Mouse (Mus musculus) CH12.LX (cell line): ENCODE measurements around the gene Msi1. TPM values are rescaled to one million over a fixed set of nuclear protein-coding genes. Genes with fewer than 3 reads are reported as not detected.

Source experiments
- DNase-seq: peaks from one replicate; pipeline ENCODE4 v3.0.0-alpha.2; 2013; ENCODE audit errors: extremely low read depth
- H3K27ac ChIP-seq: 2 replicates; pipeline ENCODE4 v1.5.1; 2012; ENCODE audit warnings: low read depth, mild to moderate bottlenecking, control low read depth, moderate library complexity; ENCODE audit not compliant: insufficient read depth
- H3K27me3 ChIP-seq: replicated peaks from 2 replicates; pipeline ENCODE3; 2012; ENCODE audit warnings: inconsistent platforms
- H3K36me3 ChIP-seq, 2 experiments: replicated peaks in 1 of 2; 2 replicates each; pipeline versions ENCODE3 to v1.6.1; 2012; ENCODE audit warnings: inconsistent platforms in 1 of 2, low read length in 1 of 2, mild to moderate bottlenecking in 1 of 2, mixed read lengths in 1 of 2, moderate library complexity in 1 of 2; ENCODE audit not compliant: control insufficient read depth in 1 of 2, insufficient read depth in 1 of 2
- H3K4me1 ChIP-seq, 2 experiments: 2 replicates each; pipeline ENCODE4 v1.6.1; 2012; ENCODE audit warnings: inconsistent platforms in 1 of 2, moderate library complexity in 1 of 2; ENCODE audit not compliant: insufficient read depth in 2 of 2, control insufficient read depth in 1 of 2
- H3K4me2 ChIP-seq: 2 replicates; pipeline ENCODE4 v1.6.1; 2012; ENCODE audit warnings: low read depth, mild to moderate bottlenecking, control low read depth; ENCODE audit not compliant: poor library complexity, insufficient read depth, severe bottlenecking
- H3K4me3 ChIP-seq, 3 experiments: fragments of 150-350 bp in 1 of 3; sonication (generic) in 1 of 3; replicated peaks in 1 of 3; 2 replicates each; pipeline versions ENCODE3 to v1.5.1; 2011 to 2012; ENCODE audit warnings: low read depth in 2 of 3, low read length in 2 of 3, mild to moderate bottlenecking in 2 of 3, moderate library complexity in 2 of 3, control low read depth in 1 of 3, improper control_type of control experiment in 1 of 3, inconsistent platforms in 1 of 3, mixed read lengths in 1 of 3; ENCODE audit not compliant: poor library complexity in 1 of 3
- H3K79me2 ChIP-seq: replicated peaks from 2 replicates; pipeline ENCODE4 v1.6.1; 2012; ENCODE audit warnings: mild to moderate bottlenecking, moderate library complexity; ENCODE audit not compliant: control insufficient read depth, poor library complexity, insufficient read depth, severe bottlenecking; ENCODE audit errors: extremely low read depth
- H3K9ac ChIP-seq: 2 replicates; pipeline ENCODE4 v1.6.1; 2012; ENCODE audit warnings: low read depth, mild to moderate bottlenecking, control low read depth, moderate library complexity; ENCODE audit not compliant: insufficient read depth
- H3K9me3 ChIP-seq: replicated peaks from 2 replicates; pipeline ENCODE3; 2012; ENCODE audit warnings: low read length, inconsistent platforms, mixed read lengths
- ETS1 ChIP-seq: conservative IDR thresholded peaks from 2 replicates; pipeline ENCODE4 v1.6.1; 2012; ENCODE audit warnings: low read depth, mild to moderate bottlenecking, inconsistent platforms, low read length, improper control_type of control experiment, moderate library complexity
- HCFC1 ChIP-seq: IDR thresholded peaks from 2 replicates; pipeline ENCODE4 v1.6.1; 2012; ENCODE audit warnings: low read depth, mild to moderate bottlenecking, inconsistent platforms, low read length, improper control_type of control experiment
- JUN ChIP-seq: IDR thresholded peaks from 2 replicates; pipeline ENCODE4 v1.6.1; 2011; ENCODE audit warnings: low read depth, mild to moderate bottlenecking, low read length, improper control_type of control experiment, moderate library complexity; ENCODE audit not compliant: insufficient read depth
- KAT2A ChIP-seq: IDR thresholded peaks from 2 replicates; pipeline ENCODE4 v1.6.1; 2012; ENCODE audit warnings: low read length, improper control_type of control experiment, inconsistent platforms; ENCODE audit not compliant: insufficient replicate concordance
- MAFK ChIP-seq: IDR thresholded peaks from 2 replicates; pipeline ENCODE4 v1.6.1; 2011; ENCODE audit warnings: low read length, improper control_type of control experiment; ENCODE audit not compliant: insufficient replicate concordance
- MAX ChIP-seq: IDR thresholded peaks from 2 replicates; pipeline ENCODE4 v1.6.1; 2011; ENCODE audit warnings: low read length, improper control_type of control experiment
- MEF2A ChIP-seq: IDR thresholded peaks from 2 replicates; pipeline ENCODE4 v1.6.1; 2014; ENCODE audit warnings: low read depth, mild to moderate bottlenecking, inconsistent platforms, low read length, improper control_type of control experiment, borderline replicate concordance
- NELFE ChIP-seq: IDR thresholded peaks from 2 replicates; pipeline ENCODE4 v1.6.1; 2011; ENCODE audit warnings: low read depth, low read length, improper control_type of control experiment
- POLR2A ChIP-seq: IDR thresholded peaks from 2 replicates; pipeline ENCODE4 v1.6.1; 2011; ENCODE audit warnings: low read depth, mild to moderate bottlenecking, improper control_type of control experiment, low read length
- POLR2AphosphoS2 ChIP-seq: IDR thresholded peaks from 2 replicates; pipeline ENCODE4 v1.6.1; 2011; ENCODE audit warnings: low read depth, low read length, improper control_type of control experiment
- RAD21 ChIP-seq: IDR thresholded peaks from 2 replicates; pipeline ENCODE4 v1.6.1; 2011; ENCODE audit warnings: low read depth, mild to moderate bottlenecking, low read length, improper control_type of control experiment, moderate library complexity
- SMC3 ChIP-seq: IDR thresholded peaks from 2 replicates; pipeline ENCODE4 v1.6.1; 2011; ENCODE audit warnings: low read depth, low read length, improper control_type of control experiment
- TBP ChIP-seq: conservative IDR thresholded peaks from 2 replicates; pipeline ENCODE4 v1.6.1; 2011; ENCODE audit warnings: low read depth, low read length, improper control_type of control experiment
- TCF12 ChIP-seq: IDR thresholded peaks from 2 replicates; pipeline ENCODE4 v1.6.1; 2014; ENCODE audit warnings: low read depth, mild to moderate bottlenecking, inconsistent platforms, low read length, improper control_type of control experiment
- UBTF ChIP-seq: IDR thresholded peaks from 2 replicates; pipeline ENCODE4 v1.6.1; 2012; ENCODE audit warnings: low read depth, mild to moderate bottlenecking, inconsistent platforms, low read length, improper control_type of control experiment, moderate library complexity
- USF2 ChIP-seq: conservative IDR thresholded peaks from 2 replicates; pipeline ENCODE4 v1.6.1; 2011; ENCODE audit warnings: low read depth, low read length, improper control_type of control experiment
- dilution Hi-C: fragments of 300-500 bp; cut with MboI; formaldehyde crosslinking; loops from 2 replicates; pipeline ENCODE4 v1.14.3; 2020; ENCODE audit warnings: low sequenced_read_pairs; ENCODE audit not compliant: extremely low pct_unique_long_range_greater_than_20kb, extremely low pct_ligation_motif_present
- in situ Hi-C: fragments of 300-500 bp; cut with MboI; formaldehyde crosslinking; loops from 3 replicates; pipeline ENCODE4 v1.14.3; 2019; ENCODE audit warnings: low sequenced_read_pairs, low pct_ligation_motif_present, low pct_unique_long_range_greater_than_20kb, mixed read lengths
- polyA plus RNA-seq: library from polyadenylated mRNA; unstranded; fragments of >175 nt; gene quantifications from 2 replicates; pipeline ENCODE4 v1.2.1, GENCODE M21; 2012; ENCODE audit warnings: low read depth; ENCODE audit not compliant: insufficient read length
- total RNA-seq, 2 experiments: library from RNA; depleted of rRNA; stranded (reverse); fragments of 300-350 nt in 1 of 2; fragments of >200 nt in 1 of 2; gene quantifications; 2 replicates each; pipeline ENCODE4 v1.2.3; 2012 to 2014

Msi1 gene
- total and polyA plus RNA-seq, 3 experiments = 0.82 to 5.3 (median 4.1) TPM

DNA sequence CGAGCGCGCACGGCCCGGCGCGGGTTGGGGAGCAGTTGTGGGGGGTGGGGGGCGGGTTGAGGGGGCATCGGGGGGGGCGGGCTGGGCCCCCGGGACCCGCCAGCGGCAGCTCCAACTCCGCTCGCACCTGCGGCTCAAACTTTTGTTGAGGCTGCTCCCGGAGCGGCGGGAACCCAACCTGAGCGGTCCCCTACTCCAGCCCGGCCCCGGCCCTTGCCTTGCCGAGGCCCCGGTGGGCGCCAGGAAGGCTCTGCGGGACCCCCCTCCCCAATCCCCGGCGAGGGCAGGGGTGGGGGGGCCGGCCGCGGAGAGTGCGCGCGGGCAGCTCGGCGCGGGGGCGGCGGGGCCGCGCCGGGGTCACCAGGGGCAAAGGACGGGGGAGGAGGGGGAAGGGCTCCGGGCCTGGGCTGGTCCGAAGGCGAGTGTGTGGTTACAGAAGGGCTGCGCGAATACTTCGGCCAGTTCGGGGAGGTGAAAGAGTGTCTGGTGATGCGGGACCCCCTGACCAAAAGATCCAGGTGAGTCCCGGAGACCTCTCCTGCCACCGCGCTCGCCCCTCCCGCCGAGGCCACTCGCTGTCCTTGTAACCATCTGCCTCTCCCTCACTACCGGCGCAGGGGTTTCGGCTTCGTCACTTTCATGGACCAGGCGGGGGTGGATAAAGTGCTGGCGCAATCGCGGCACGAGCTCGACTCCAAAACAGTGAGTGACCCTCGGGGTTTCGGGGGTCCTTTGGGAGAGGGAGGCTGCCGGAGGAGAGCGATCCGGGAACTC, 975 bp downstream of the Msi1 start:
- peak overlapping the region in 2 of 3 experiments; percentile 41 to 59 for H3K4me3 ChIP-seq
- no peaks in the 10 kb centered on the region for H3K79me2 ChIP-seq
- no peak for DNase-seq
- no peak overlapping the region for H3K9ac ChIP-seq
- H3K4me2 ChIP-seq = peak overlapping the region; percentile 29; the same call in 1 of the 2 replicates
- dilution Hi-C loops (no loop called here), in situ Hi-C loops (no loop called here)
- H3K27ac ChIP-seq = no peak overlapping the region
- no peaks in the 10 kb centered on the region for H3K9me3 ChIP-seq
- peaks cover 0 to 9% of the 10 kb centered on the region in 2 experiments for H3K36me3 ChIP-seq
- peaks cover 7 to 26% of the 10 kb centered on the region in 2 experiments for H3K4me1 ChIP-seq
- peaks cover 5% of the 10 kb centered on the region for H3K27me3 ChIP-seq
- TF ChIP-seq HCFC1 (no peak), RAD21 (no peak), MAFK (no peak)

DNA sequence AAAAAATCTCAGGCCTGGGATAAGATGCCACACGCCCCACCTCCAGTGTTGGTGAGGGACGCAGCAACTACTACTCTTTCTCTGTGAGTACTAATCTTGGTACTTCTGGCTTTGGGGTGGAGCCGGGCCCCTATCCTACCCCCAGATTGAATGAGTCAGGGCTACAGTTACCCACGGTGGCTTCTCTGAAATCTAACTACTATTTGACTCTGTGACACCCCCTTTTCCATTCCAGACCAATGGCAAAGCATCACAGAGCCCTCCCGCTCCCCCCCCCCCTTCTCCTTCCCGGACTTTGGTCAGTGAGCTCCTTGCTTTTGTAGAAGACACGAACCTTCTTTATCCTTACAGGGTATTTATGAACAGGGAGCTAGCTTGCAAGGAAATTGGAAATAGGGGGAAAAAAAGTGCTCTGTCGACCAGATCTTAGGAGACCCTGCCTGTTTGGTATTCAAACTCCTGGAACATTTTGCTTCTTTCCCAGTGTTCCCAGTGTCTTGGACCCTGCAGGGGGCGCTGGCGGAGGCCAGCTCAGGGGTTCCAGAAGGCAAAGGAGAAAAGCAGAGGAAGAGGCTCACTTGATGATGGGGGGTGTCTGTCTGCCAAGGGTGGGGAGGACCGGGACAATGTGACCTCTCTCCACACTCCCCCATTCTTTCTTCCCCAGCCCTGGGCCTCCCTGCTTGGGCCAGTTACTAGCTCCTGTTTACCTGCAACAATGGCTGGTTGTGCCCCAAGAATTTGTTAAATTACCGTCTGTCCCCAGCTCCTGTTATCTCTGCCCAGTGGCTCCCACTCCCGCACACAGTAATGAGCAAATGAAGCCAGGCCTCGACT, 1.9 kb downstream of the Msi1 start:
- Histone ChIP-seq H3K36me3 (peaks cover 0 to 7% of the 10 kb centered on the region in 2 experiments), H3K4me1 (peaks cover 7 to 35% of the 10 kb centered on the region in 2 experiments), H3K79me2 (no peaks in the 10 kb centered on the region), H3K4me3 (no peak overlapping the region), H3K4me2 (no peak overlapping the region), H3K9ac (no peak overlapping the region), H3K27me3 (peaks cover 5% of the 10 kb centered on the region), H3K27ac (no peak overlapping the region), H3K9me3 (no peaks in the 10 kb centered on the region)
- DNase-seq = no peak
- TF ChIP-seq UBTF (no peak), USF2 (no peak), TCF12 (no peak), POLR2A (no peak)
- in situ Hi-C loops (no loop called here), dilution Hi-C loops (no loop called here)

DNA sequence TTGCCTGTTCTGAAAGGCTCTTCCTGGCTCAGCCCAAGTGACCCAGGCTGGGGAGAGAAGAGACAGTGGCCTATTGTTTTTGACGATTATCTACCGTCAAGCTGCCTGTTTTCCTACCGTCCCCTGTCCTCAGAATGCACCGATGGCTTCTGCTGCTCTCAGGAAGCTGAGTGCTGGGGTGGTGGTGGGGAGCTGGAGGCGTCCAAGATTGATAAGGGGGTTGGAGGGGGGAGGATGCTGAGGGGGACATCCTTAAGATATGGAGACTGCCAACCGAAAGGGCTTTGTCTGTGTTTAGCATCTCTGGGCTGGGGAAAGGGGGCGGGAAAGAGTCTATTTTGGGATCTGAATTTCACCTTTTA, 2.5 kb downstream of the Msi1 start:
- TF ChIP-seq ETS1 = no peak
- TF ChIP-seq HCFC1 = no peak
- TF ChIP-seq KAT2A = no peak
- TF ChIP-seq TBP = no peak
- no peak for TF ChIP-seq MAX
- TF ChIP-seq POLR2AphosphoS2 = no peak
- no peak for TF ChIP-seq JUN
- no peak for TF ChIP-seq NELFE
- TF ChIP-seq MEF2A = no peak
- TF ChIP-seq SMC3 = no peak
- Histone ChIP-seq H3K4me1 (peaks cover 7 to 39% of the 10 kb centered on the region in 2 experiments), H3K79me2 (no peaks in the 10 kb centered on the region), H3K4me3 (no peak overlapping the region), H3K27me3 (peaks cover 5% of the 10 kb centered on the region), H3K9ac (no peak overlapping the region), H3K36me3 (peaks cover 0 to 7% of the 10 kb centered on the region in 2 experiments), H3K9me3 (no peaks in the 10 kb centered on the region), H3K27ac (no peak overlapping the region), H3K4me2 (no peak overlapping the region)
- dilution Hi-C loops = no loop called here
- in situ Hi-C loops = no loop called here
- DNase-seq = no peak
